Mouse (Mus musculus) mesoderm, embryonic 11.5 days (tissue): Measurements from ENCODE around the gene Skor1.
A peak's percentile ranks its signal among the peaks of the same experiment; 100 is the strongest.

Experiments used
- DNase-seq: peaks from one replicate; pipeline ENCODE4 v3.0.0-alpha.2; 2012; ENCODE audit warnings: low read depth, low spot score

Skor1 gene

GRCm38 (mm10) chr9:63091971-63092528, 56.7 kb downstream of the Skor1 start:
- peak; percentile 84 for DNase-seq

- DNase-seq, result no peak
These were observed 57.5 kb downstream of the Skor1 start for GRCm38 (mm10) chr9:63091101-63091921.

DNA sequence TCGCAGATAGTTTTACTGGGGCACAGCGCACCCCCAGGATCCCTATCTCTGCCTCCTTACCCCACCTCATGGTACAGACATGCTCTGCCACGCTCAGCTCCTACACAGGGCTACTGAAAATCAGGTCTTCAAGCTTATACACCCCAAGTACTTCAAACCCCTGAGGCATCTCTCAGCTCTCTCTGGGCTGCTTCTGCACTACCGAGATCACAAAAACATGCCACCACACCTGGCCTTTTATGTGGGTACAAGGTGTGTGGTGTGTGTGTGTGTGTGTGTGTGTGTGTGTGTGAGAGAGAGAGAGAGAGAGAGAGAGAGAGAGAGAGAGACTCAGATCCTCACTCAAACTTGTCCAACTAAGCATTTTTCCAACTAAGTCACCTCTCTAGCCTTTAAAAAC, 59.6 kb downstream of the Skor1 start:
- DNase-seq, result no peak
